Mouse (Mus musculus) embryonic fibroblast, embryonic 13.5 days (primary cell): ENCODE measurements around the gene Nsun4.

Source experiments
- CTCF ChIP-seq: IDR thresholded peaks from 2 replicates; pipeline ENCODE4 v1.5.1; 2011; ENCODE audit warnings: mild to moderate bottlenecking, control low read depth, low read length, moderate library complexity, borderline replicate concordance; ENCODE audit not compliant: insufficient read depth
- POLR2A ChIP-seq: IDR thresholded peaks from 2 replicates; pipeline ENCODE4 v1.6.1; 2011; ENCODE audit warnings: low read depth, mild to moderate bottlenecking, control low read depth, low read length, moderate library complexity

DNA sequence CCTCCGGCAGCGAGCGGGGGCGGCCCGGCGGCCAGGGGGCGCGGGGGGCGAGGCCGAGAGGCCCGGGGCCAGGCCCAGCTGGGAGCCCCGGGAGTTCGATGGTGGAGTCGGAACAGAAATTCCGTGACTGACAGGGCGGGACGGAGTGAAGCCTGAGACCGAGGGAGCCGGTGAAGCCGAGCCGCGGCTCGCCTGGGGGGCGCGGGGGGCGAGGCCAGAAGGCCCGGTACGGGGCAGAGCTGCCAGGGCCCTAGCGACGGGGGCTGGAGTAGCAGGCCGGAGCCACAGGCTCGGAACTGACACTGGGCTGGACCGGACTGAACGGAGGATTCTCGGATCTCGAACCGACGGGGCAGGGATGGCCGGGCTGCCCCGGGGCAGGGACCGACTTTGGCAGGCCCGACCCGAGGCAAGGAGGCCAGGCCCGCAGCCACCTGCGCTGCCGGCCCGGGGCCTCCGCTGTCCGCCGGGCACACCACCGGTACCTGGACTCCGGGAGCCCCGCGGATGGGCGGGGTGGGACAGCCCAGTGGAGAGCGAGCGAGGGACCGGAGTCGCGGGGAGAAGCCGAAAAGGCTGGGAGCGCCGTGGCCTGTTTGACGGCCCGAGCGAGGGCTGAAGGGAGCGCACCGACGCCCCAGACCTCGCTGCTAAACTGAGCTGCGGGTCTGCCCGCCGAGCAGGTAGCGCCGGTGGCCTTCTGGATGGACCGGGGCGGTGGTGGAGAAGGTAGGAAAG lies 22.1 kb upstream of the Nsun4 start:
- TF ChIP-seq CTCF (no peak), POLR2A (no peak)
